Mouse (Mus musculus): ENCODE measurements around the gene Rhbdl1. TPM values are rescaled to one million over a fixed set of nuclear protein-coding genes. Genes with fewer than 3 reads are reported as not detected.

The Rhbdl1 gene
- polyA plus RNA-seq, 1 experiment from 2014 or later, result 67.6 TPM

GRCm38 (mm10) chr17:25879750-25880149 is 42.7 kb upstream of the Rhbdl1 start:
- no peak for ATAC-seq (ENCODE audit: low read depth)
- H3K9ac ChIP-seq (replicated peaks; ENCODE audit: low read depth, low read length), result no peak overlapping the region
- no peak overlapping the region for H3K4me2 ChIP-seq (ENCODE audit: low read depth, low read length)
- no peaks in the 10 kb centered on the region for H3K27me3 ChIP-seq (ENCODE audit: control insufficient read depth, insufficient read depth, low read length)
- H3K4me1 ChIP-seq (ENCODE audit: control insufficient read depth, insufficient read depth, low read length), result peaks cover 10% of the 10 kb centered on the region
- no peaks in the 10 kb centered on the region for H3K9me3 ChIP-seq (ENCODE audit: control insufficient read depth, low read length)
- no peak overlapping the region for H3K4me3 ChIP-seq (ENCODE audit: low read depth, low read length)
- 50% methylated on average over 8 of the region's 8 CpGs for WGBS
- peaks cover 20% of the 10 kb centered on the region for H3K36me3 ChIP-seq (ENCODE audit: control insufficient read depth, insufficient read depth, low read length)
- no peak overlapping the region for H3K27ac ChIP-seq (ENCODE audit: low read depth, low read length)

GRCm38 (mm10) chr17:25879261-25879660 is 42.2 kb upstream of the Rhbdl1 start:
- no peaks in the 10 kb centered on the region for H3K27me3 ChIP-seq (ENCODE audit: control insufficient read depth, insufficient read depth, low read length)
- 38% methylated on average over 4 of the region's 4 CpGs for WGBS
- no peak overlapping the region for H3K27ac ChIP-seq (ENCODE audit: low read depth, low read length)
- peaks cover 10% of the 10 kb centered on the region for H3K4me1 ChIP-seq (ENCODE audit: control insufficient read depth, insufficient read depth, low read length)
- no peaks in the 10 kb centered on the region for H3K9me3 ChIP-seq (ENCODE audit: control insufficient read depth, low read length)
- H3K4me3 ChIP-seq (ENCODE audit: low read depth, low read length), result no peak overlapping the region
- no peak overlapping the region for H3K9ac ChIP-seq (replicated peaks; ENCODE audit: low read depth, low read length)
- H3K4me2 ChIP-seq (ENCODE audit: low read depth, low read length), result no peak overlapping the region
- ATAC-seq (ENCODE audit: low read depth), result no peak
- peaks cover 15% of the 10 kb centered on the region for H3K36me3 ChIP-seq (ENCODE audit: control insufficient read depth, insufficient read depth, low read length)

- Histone ChIP-seq H3K4me2 (ENCODE audit: low read depth, low read length) (no peak overlapping the region), H3K27ac (ENCODE audit: low read depth, low read length) (no peak overlapping the region), H3K36me3 (ENCODE audit: control insufficient read depth, insufficient read depth, low read length) (peaks cover 15% of the 10 kb centered on the region), H3K4me1 (ENCODE audit: control insufficient read depth, insufficient read depth, low read length) (peaks cover 14% of the 10 kb centered on the region), H3K9ac (replicated peaks; ENCODE audit: low read depth, low read length) (no peak overlapping the region), H3K9me3 (ENCODE audit: control insufficient read depth, low read length) (no peaks in the 10 kb centered on the region), H3K27me3 (ENCODE audit: control insufficient read depth, insufficient read depth, low read length) (no peaks in the 10 kb centered on the region), H3K4me3 (ENCODE audit: low read depth, low read length) (no peak overlapping the region)
- 87% methylated on average over 19 of the region's 19 CpGs for WGBS
- ATAC-seq (ENCODE audit: low read depth), result no peak
Measured at GRCm38 (mm10) chr17:25878611-25879180, 41.6 kb upstream of the Rhbdl1 start.

- 96% methylated on average over 32 of the region's 32 CpGs for WGBS
- H3K4me3 ChIP-seq (ENCODE audit: low read depth, low read length), result no peak overlapping the region
- no peak overlapping the region for H3K27ac ChIP-seq (ENCODE audit: low read depth, low read length)
- H3K36me3 ChIP-seq (ENCODE audit: control insufficient read depth, insufficient read depth, low read length), result peaks cover 10% of the 10 kb centered on the region
- no peak overlapping the region for H3K9ac ChIP-seq (replicated peaks; ENCODE audit: low read depth, low read length)
- no peaks in the 10 kb centered on the region for H3K9me3 ChIP-seq (ENCODE audit: control insufficient read depth, low read length)
- H3K4me2 ChIP-seq (ENCODE audit: low read depth, low read length), result no peak overlapping the region
- no peak for ATAC-seq (ENCODE audit: low read depth)
- H3K4me1 ChIP-seq (ENCODE audit: control insufficient read depth, insufficient read depth, low read length), result peaks cover 14% of the 10 kb centered on the region
- no peaks in the 10 kb centered on the region for H3K27me3 ChIP-seq (ENCODE audit: control insufficient read depth, insufficient read depth, low read length)
Measured at GRCm38 (mm10) chr17:25877741-25878610, 40.9 kb upstream of the Rhbdl1 start.

- H3K4me2 ChIP-seq (ENCODE audit: low read depth, low read length), result no peak overlapping the region
- ATAC-seq (ENCODE audit: low read depth), result no peak
- no peak overlapping the region for H3K9ac ChIP-seq (replicated peaks; ENCODE audit: low read depth, low read length)
- no peaks in the 10 kb centered on the region for H3K9me3 ChIP-seq (ENCODE audit: control insufficient read depth, low read length)
- H3K27ac ChIP-seq (ENCODE audit: low read depth, low read length), result no peak overlapping the region
- no peak overlapping the region for H3K4me3 ChIP-seq (ENCODE audit: low read depth, low read length)
- no peaks in the 10 kb centered on the region for H3K27me3 ChIP-seq (ENCODE audit: control insufficient read depth, insufficient read depth, low read length)
- H3K36me3 ChIP-seq (ENCODE audit: control insufficient read depth, insufficient read depth, low read length), result peaks cover 10% of the 10 kb centered on the region
- WGBS, result 93% methylated on average over 3 of the region's 3 CpGs
- peaks cover 14% of the 10 kb centered on the region for H3K4me1 ChIP-seq (ENCODE audit: control insufficient read depth, insufficient read depth, low read length)
Measured at GRCm38 (mm10) chr17:25877025-25877424, 39.9 kb upstream of the Rhbdl1 start.

GRCm38 (mm10) chr17:25876347-25876915 is 39.3 kb upstream of the Rhbdl1 start:
- peaks cover 10% of the 10 kb centered on the region for H3K36me3 ChIP-seq (ENCODE audit: control insufficient read depth, insufficient read depth, low read length)
- no peak for ATAC-seq (ENCODE audit: low read depth)
- peak overlapping the region; percentile 95 for H3K4me2 ChIP-seq (ENCODE audit: low read depth, low read length)
- peak overlapping the region; percentile 75 for H3K4me3 ChIP-seq (ENCODE audit: low read depth, low read length)
- H3K27ac ChIP-seq (ENCODE audit: low read depth, low read length), result no peak overlapping the region; the same call in 1 of the 2 replicates
- H3K27me3 ChIP-seq (ENCODE audit: control insufficient read depth, insufficient read depth, low read length), result no peaks in the 10 kb centered on the region
- peaks cover 14% of the 10 kb centered on the region for H3K4me1 ChIP-seq (ENCODE audit: control insufficient read depth, insufficient read depth, low read length)
- H3K9ac ChIP-seq (replicated peaks; ENCODE audit: low read depth, low read length), result peak overlapping the region; percentile 85
- 64% methylated on average over 10 of the region's 10 CpGs for WGBS
- H3K9me3 ChIP-seq (ENCODE audit: control insufficient read depth, low read length), result no peaks in the 10 kb centered on the region

GRCm38 (mm10) chr17:25875171-25876136 is 38.4 kb upstream of the Rhbdl1 start:
- peaks cover 12% of the 10 kb centered on the region for H3K4me1 ChIP-seq (ENCODE audit: control insufficient read depth, insufficient read depth, low read length)
- ATAC-seq (ENCODE audit: low read depth), result peak; percentile 93
- no peaks in the 10 kb centered on the region for H3K9me3 ChIP-seq (ENCODE audit: control insufficient read depth, low read length)
- no peaks in the 10 kb centered on the region for H3K27me3 ChIP-seq (ENCODE audit: control insufficient read depth, insufficient read depth, low read length)
- peaks cover 10% of the 10 kb centered on the region for H3K36me3 ChIP-seq (ENCODE audit: control insufficient read depth, insufficient read depth, low read length)
- peak overlapping the region; percentile 91 for H3K27ac ChIP-seq (ENCODE audit: low read depth, low read length)
- under 1% methylated on average over 59 of the region's 59 CpGs for WGBS
- peak overlapping the region; percentile 95 for H3K4me2 ChIP-seq (ENCODE audit: low read depth, low read length)
- H3K4me3 ChIP-seq (ENCODE audit: low read depth, low read length), result peak overlapping the region; percentile 75
- H3K9ac ChIP-seq (replicated peaks; ENCODE audit: low read depth, low read length), result peak overlapping the region; percentile 85

- no peaks in the 10 kb centered on the region for H3K27me3 ChIP-seq (ENCODE audit: control insufficient read depth, insufficient read depth, low read length)
- H3K4me3 ChIP-seq (ENCODE audit: low read depth, low read length), result peak within 1 kb of the TSS; percentile 75
- H3K9me3 ChIP-seq (ENCODE audit: control insufficient read depth, low read length), result no peaks in the 10 kb centered on the region
- peaks cover 10% of the 10 kb centered on the region for H3K36me3 ChIP-seq (ENCODE audit: control insufficient read depth, insufficient read depth, low read length)
- H3K4me2 ChIP-seq (ENCODE audit: low read depth, low read length), result peak within 1 kb of the TSS; percentile 95
- WGBS, result under 1% methylated on average over 25 of the region's 25 CpGs
- H3K27ac ChIP-seq (ENCODE audit: low read depth, low read length), result peak within 1 kb of the TSS; percentile 91
- H3K9ac ChIP-seq (replicated peaks; ENCODE audit: low read depth, low read length), result peak within 1 kb of the TSS; percentile 85
- H3K4me1 ChIP-seq (ENCODE audit: control insufficient read depth, insufficient read depth, low read length), result peaks cover 12% of the 10 kb centered on the region
- peak; percentile 77 for ATAC-seq (ENCODE audit: low read depth)
Measured at GRCm38 (mm10) chr17:25874721-25875170, 37.7 kb upstream of the Rhbdl1 start, which contains the start of gene Mettl26. Gene Mettl26, plus strand, starts transcription at chr17:25875074.
